Mouse (Mus musculus) olfactory bulb, adult 2 months (tissue): ENCODE data around the gene Ublcp1. TPM values are rescaled to one million over a fixed set of nuclear protein-coding genes. Genes with fewer than 3 reads are reported as not detected.

Experiments used
- H3K27ac ChIP-seq: fragments of 200-500 bp; 2 replicates; pipeline ENCODE4 v1.5.1; 2012; ENCODE audit warnings: low read depth, low read length; ENCODE audit not compliant: insufficient read depth
- H3K4me1 ChIP-seq: fragments of 200-500 bp; 2 replicates; pipeline ENCODE4 v1.6.1; 2012; ENCODE audit warnings: low read length; ENCODE audit not compliant: control insufficient read depth, insufficient read depth
- H3K4me3 ChIP-seq: fragments of 200-500 bp; 2 replicates; pipeline ENCODE4 v1.5.1; 2012; ENCODE audit warnings: mild to moderate bottlenecking, low read depth, low read length, moderate library complexity; ENCODE audit not compliant: insufficient read depth
- CTCF ChIP-seq: fragments of 200-500 bp; IDR thresholded peaks from 2 replicates; pipeline ENCODE4 v1.5.1; 2012; ENCODE audit warnings: low read depth, mild to moderate bottlenecking, low read length, moderate library complexity; ENCODE audit not compliant: insufficient read depth
- POLR2A ChIP-seq: fragments of 200-500 bp; IDR thresholded peaks from 2 replicates; pipeline ENCODE4 v1.6.1; 2012; ENCODE audit warnings: mild to moderate bottlenecking, low read depth, low read length, moderate library complexity; ENCODE audit not compliant: insufficient read depth
- WGBS: fragments of 180-500 bp; shearing (Covaris S2); methylation state at CpG from one replicate; pipeline ENCODE4 v1.1.7; 2018; 5-methylcytosine and 5-hydroxymethylcytosine counted together
- polyA plus RNA-seq: library from polyadenylated mRNA; stranded (reverse); fragments of >200 nt; gene quantifications from 2 replicates; pipeline ENCODE4 v1.2.4, GENCODE M21; 2012; ENCODE audit warnings: low replicate concordance; ENCODE audit not compliant: missing spikeins, insufficient read depth, insufficient read length

Gene Ublcp1
- polyA plus RNA-seq, 1 experiment, result not detected

DNA sequence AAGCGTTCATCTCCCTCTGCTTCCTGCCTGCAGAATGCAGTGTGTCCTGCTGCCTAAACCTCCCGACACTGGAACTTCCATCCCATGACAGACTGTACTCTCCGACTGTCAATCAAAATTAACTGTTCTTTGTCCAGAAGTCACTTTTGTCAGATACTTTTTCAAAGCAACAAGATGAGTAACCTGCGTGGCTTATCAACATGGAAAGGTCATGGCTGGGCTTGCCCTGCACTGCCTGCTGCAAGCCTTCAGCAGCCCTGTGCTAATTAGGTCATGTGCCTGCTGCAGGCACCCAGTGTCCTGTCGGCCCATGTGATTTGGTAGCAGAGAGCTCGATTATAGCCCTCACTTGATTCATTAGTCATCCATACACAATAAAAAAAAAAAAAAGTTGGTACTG lies 44.7 kb downstream of the Ublcp1 start:
- 76% methylated on average over 6 of the region's 6 CpGs for WGBS
- H3K27ac ChIP-seq, result no peak overlapping the region
- no peak for TF ChIP-seq POLR2A
- TF ChIP-seq CTCF, result no peak
- H3K4me3 ChIP-seq, result no peak overlapping the region
- H3K4me1 ChIP-seq, result peaks cover 2% of the 10 kb centered on the region

DNA sequence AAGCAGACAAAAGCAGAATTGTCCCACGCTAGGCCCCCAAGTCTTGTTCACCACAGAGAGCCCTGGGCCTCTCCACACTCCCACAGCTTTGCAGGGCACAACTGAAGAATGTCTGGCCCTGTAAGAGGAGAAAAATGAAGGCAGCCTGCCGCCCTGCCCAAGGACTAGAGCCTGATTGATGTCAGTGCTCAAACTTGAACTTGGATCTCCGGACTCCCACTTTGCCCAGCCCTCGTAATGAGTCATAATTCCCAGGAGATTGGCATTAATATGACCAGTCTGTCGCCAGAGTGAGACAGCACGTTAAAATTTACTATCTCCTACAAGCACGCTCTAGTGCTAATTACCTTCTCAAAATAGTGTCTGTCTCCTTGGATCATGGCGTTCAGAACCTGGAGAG lies 45.3 kb downstream of the Ublcp1 start:
- Histone ChIP-seq H3K27ac (no peak overlapping the region), H3K4me3 (no peak overlapping the region), H3K4me1 (peaks cover 2% of the 10 kb centered on the region)
- 87% methylated on average over 8 of the region's 8 CpGs for WGBS
- no peak for TF ChIP-seq CTCF
- TF ChIP-seq POLR2A, result no peak

DNA sequence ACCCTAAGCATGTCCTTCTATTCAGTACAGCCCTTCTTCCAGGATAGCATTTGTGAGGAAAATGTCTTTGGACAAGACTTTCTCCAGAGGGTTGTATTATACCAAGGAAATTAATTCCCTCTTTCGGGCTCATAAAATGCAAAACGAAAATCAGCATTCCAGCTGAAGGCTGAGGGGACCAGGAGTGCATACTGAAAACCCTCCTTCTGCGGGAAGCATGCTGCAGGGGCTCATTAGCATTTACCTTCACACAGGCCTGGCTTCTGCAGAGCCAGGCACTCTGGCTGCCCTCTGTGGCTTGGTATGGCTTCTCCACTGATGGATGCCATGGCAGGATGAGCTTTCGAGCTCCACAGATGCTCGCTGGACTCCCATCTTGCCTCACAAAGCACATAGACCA lies 46.3 kb downstream of the Ublcp1 start:
- WGBS, result 57% methylated on average over 5 of the region's 5 CpGs
- Histone ChIP-seq H3K4me3 (no peak overlapping the region), H3K27ac (no peak overlapping the region), H3K4me1 (peaks cover 2% of the 10 kb centered on the region)
- TF ChIP-seq POLR2A, result no peak
- TF ChIP-seq CTCF, result no peak

DNA sequence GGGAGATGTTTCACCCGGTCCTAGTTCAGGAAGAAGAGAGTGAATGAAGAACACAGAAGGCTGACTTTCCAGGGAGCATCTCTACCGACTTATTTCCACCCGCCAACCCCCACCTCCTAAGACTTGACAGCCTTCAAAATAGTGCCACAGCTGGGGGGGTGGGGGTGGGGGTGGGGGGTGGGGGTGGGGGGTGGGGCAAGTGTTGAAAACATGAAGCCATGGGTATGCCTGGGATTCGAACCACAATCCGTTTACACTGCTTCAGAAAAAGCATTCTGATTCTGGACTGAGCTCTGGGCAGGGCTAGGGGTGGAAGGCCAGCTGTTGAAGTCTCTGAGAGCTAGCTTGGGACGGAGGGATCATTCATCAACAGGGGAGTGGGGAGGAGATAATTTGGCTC lies 47.0 kb downstream of the Ublcp1 start:
- Histone ChIP-seq H3K27ac (no peak overlapping the region), H3K4me3 (no peak overlapping the region), H3K4me1 (peaks cover 2% of the 10 kb centered on the region)
- TF ChIP-seq POLR2A (no peak), CTCF (no peak)
- WGBS, result 56% methylated on average over 6 of the region's 6 CpGs

DNA sequence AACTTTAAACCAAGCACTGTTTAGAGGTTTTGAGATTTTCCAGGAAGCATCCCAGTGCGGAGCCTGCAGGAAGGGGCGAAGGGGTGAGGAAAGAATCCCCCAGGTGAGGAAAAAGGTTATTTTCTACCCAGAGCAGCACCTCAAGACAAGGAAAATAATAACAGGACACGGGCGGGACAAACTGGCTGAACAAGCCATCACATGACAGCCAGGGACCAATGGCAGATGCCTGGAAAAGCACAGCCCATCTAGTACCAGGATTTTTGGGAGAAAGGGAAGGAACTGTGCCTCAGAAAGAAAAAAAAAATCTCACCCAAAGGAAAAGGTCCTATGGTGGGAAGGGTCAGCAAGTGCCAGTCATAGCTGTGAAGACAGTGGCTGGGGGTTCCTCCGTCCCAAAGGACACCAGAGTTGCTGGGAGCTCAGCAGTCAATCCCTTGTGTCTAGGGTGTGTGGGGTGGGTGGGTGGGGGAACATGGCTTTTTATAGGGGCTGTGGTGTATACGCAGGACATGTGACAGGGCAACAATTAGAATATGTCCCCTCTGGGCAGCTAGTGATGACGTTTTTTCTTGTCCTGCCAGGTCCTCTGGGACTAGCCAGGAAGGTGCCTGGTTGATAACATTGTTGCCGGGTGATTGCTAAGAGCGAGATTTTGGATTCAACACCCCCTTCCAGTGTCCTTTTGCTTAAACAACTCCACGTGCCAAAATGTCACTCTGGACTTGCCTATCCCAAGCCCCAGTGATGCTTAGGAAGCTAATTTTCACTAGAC lies 47.8 kb downstream of the Ublcp1 start:
- TF ChIP-seq POLR2A (no peak), CTCF (no peak)
- WGBS, result 62% methylated on average over 10 of the region's 10 CpGs
- H3K27ac ChIP-seq, result no peak overlapping the region
- H3K4me3 ChIP-seq, result no peak overlapping the region
- peaks cover 2% of the 10 kb centered on the region for H3K4me1 ChIP-seq

DNA sequence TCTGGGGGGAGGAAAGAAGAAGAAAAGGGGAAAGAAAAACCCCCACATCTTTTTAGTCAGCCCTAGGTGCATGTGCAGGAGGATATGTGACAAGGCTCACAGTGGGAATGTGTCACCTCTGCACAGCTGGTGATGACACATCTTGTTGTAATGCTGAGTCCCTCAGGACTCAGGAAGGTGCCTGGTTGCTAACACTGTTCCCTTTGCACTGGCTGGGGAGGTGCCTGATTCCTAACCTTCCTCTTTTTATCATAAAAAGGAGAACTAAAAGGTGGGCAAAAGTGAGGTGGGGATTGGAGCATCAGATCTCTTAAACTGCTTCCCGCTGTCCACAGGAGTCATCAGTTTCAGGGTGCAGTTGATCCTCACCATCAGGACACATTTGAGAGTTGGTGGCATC lies 52.9 kb downstream of the Ublcp1 start:
- TF ChIP-seq POLR2A (no peak), CTCF (no peak)
- no peak overlapping the region for H3K4me3 ChIP-seq
- no peak overlapping the region for H3K27ac ChIP-seq
- WGBS, result 90% methylated on average over 1 of the region's 1 CpGs
- no peaks in the 10 kb centered on the region for H3K4me1 ChIP-seq

DNA sequence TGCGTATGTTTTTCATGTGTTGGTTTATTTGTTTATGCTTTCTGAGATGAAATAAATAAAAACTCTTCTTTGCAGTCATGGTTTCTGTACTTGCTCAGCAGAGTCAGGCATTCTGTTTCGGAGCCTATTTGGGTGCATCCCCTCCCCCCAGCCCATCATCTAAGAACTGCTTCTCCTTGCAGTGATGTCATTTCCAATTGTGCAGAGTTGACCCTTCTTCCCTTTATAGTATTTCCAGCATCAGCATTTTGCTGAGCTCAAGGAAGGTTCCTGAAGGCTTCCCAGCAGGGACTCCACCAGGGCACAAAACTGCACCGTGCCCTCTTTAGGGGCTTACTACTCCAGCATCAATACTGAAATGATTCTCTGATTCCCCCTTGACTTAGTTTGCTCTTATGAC lies 55.7 kb downstream of the Ublcp1 start:
- H3K4me1 ChIP-seq, result no peaks in the 10 kb centered on the region
- no peak overlapping the region for H3K4me3 ChIP-seq
- no peak overlapping the region for H3K27ac ChIP-seq
- TF ChIP-seq POLR2A, result no peak
- no peak for TF ChIP-seq CTCF
- WGBS, result 82% methylated on average over 3 of the region's 3 CpGs

DNA sequence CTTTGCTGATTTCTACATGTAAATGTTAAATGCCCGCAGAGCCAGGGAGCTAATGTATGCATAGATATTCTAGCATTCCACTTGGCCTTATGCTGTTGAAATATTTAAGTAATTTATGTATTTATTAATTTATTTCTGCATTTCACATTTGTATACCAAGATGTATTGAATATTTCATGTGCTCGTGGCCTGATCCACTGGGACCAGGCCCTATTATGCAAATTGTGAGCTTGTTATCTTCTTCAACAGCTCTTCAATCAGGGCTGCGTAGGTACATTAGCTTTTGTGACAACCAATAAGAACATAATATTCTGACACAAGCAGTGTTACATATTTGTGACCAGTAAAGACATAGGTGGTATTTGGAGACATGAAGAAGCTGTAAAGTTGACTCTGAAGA lies 56.9 kb downstream of the Ublcp1 start:
- Histone ChIP-seq H3K4me1 (no peaks in the 10 kb centered on the region), H3K4me3 (no peak overlapping the region), H3K27ac (no peak overlapping the region)
- TF ChIP-seq CTCF (no peak), POLR2A (no peak)
- 96% methylated on average over 3 of the region's 3 CpGs for WGBS

DNA sequence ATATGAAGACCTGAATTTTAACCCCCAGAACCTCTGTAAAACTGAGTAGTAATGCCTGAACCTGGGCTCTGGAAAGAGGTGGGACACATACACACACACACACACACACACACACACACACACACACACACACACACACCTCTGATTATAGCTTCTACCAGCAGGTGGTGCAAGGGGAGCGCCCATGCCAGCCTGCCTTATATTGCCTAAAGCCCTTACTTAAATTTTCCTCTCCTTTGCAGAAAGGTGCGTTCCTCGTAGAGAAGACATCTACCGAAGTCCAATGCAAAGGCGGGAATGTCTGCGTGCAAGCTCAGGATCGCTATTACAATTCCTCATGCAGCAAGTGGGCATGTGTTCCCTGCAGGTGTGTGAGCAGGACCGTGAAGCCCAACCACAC lies 58.0 kb downstream of the Ublcp1 start:
- Histone ChIP-seq H3K4me1 (no peaks in the 10 kb centered on the region), H3K4me3 (no peak overlapping the region), H3K27ac (no peak overlapping the region)
- 89% methylated on average over 8 of the region's 8 CpGs for WGBS
- TF ChIP-seq POLR2A (no peak), CTCF (no peak)

DNA sequence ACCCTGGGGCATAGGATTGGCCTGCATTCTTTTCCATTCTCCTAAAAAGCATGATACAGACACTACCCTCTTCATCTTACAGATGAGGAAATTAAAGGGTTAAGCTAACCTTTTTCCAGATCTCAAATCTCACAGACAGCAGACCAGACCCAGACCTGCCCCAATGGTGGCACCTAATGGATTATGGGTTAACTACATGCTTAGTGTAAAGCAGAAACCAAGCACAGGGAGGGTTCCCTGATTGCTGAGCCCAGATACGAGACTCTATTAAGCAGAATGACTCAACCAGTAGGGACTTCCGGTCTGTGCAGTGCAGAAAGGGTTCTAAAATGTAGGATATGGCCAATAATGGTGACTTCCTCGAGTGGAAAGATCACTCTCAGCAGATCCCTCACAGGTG lies 59.9 kb downstream of the Ublcp1 start:
- WGBS, result 73% methylated on average over 3 of the region's 3 CpGs
- H3K4me1 ChIP-seq, result no peaks in the 10 kb centered on the region
- H3K4me3 ChIP-seq, result no peak overlapping the region
- TF ChIP-seq CTCF (no peak), POLR2A (no peak)
- H3K27ac ChIP-seq, result no peak overlapping the region
